Mouse (Mus musculus) limb, embryonic 12.5 days (tissue): ENCODE measurements around the gene Fbxo2. TPM values are rescaled to one million over a fixed set of nuclear protein-coding genes. Genes with fewer than 3 reads are reported as not detected.

Experiments
- ATAC-seq: fragments of 200-750 bp; cut with Nextera tagmentation; 2 replicates; pipeline ENCODE4 v1.8.0; 2017; ENCODE audit warnings: low read depth, moderate TSS enrichment; ENCODE audit not compliant: insufficient number of reproducible peaks, insufficient read depth, low FRiP score, low TSS enrichment
- H3K27ac ChIP-seq: fragments of 300-500 bp; sonication (generic); 2 replicates; pipeline ENCODE4 v1.5.1; 2016; ENCODE audit warnings: mild to moderate bottlenecking, moderate library complexity
- H3K27me3 ChIP-seq: fragments of 300-500 bp; sonication (generic); 2 replicates; pipeline ENCODE4 v1.6.1; 2016; ENCODE audit warnings: mild to moderate bottlenecking, moderate library complexity
- H3K36me3 ChIP-seq: fragments of 300-500 bp; sonication (generic); 2 replicates; pipeline ENCODE4 v1.6.1; 2016; ENCODE audit warnings: mild to moderate bottlenecking, moderate library complexity
- H3K4me1 ChIP-seq: fragments of 300-500 bp; sonication (generic); replicated peaks from 2 replicates; pipeline ENCODE4 v1.6.1; 2016
- H3K4me2 ChIP-seq: fragments of 300-500 bp; sonication (generic); 2 replicates; pipeline ENCODE4 v1.6.1; 2016; ENCODE audit warnings: mild to moderate bottlenecking, moderate library complexity
- H3K4me3 ChIP-seq: fragments of 300-500 bp; sonication (generic); replicated peaks from 2 replicates; pipeline ENCODE4 v1.5.1; 2016; ENCODE audit warnings: mild to moderate bottlenecking
- H3K9ac ChIP-seq: fragments of 300-500 bp; sonication (generic); replicated peaks from 2 replicates; pipeline ENCODE4 v1.6.1; 2016; ENCODE audit warnings: mild to moderate bottlenecking, moderate library complexity
- H3K9me3 ChIP-seq: fragments of 300-500 bp; sonication (generic); 2 replicates; pipeline ENCODE4 v1.6.1; 2016; ENCODE audit warnings: mild to moderate bottlenecking, moderate library complexity
- WGBS: fragments of 180-500 bp; shearing (Covaris S2); methylation state at CpG from one replicate; pipeline ENCODE4 v1.1.7; 2016; 5-methylcytosine and 5-hydroxymethylcytosine counted together
- microRNA-seq: library from miRNA; unstranded; fragments of <30 nt; microRNA quantifications from one replicate; pipeline ENCODE4, GENCODE M21; 2017
- polyA plus RNA-seq: library from polyadenylated mRNA; unstranded; fragments of >200 nt; fragmentation: Nextera tagmentation; extraction: Ambion mirVana; gene quantifications from 2 replicates; pipeline ENCODE4 v1.2.1, GENCODE M21; 2016

Gene Fbxo2
- polyA plus RNA-seq, 1 experiment from 2014 or later: 2.5 TPM

DNA sequence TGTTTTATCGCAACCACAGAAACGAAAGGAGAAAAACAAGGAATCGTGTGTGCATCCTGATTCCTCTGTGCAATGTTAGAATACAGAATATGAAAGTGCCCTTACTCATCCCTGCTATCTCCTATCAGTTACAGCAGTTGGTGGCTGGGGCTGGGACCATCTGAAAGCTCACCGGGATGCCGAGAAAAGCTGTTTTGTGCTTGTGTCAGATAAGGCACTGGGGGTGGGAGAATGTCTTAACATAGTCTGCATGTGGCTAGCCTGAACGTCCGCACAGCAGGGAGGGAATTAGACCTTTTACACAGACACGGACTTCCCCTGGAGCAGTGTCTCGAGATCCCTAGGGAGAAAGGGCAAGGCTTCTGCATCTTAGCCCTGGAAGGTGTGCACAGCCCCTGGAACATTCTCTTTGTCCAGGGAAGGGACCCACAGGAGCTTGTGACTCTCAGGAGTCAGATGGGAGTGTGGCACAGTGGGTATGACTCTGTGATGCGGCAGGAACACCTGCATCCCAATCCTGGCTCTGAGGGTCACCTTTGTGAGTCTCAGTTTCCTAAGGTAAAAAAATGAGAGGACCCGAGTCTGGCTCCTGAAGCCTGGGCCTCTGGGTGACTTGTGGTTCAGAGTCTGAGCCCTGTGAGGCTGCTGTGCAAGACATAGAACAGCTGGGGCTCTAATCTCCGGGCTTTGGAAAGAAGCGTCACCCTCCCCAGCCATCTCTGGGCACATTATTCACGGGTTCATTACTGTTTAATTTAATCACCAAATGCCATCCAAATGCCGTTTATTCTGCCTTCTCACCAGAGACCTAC lies 43.8 kb downstream of the Fbxo2 start:
- Histone ChIP-seq H3K36me3 (no peaks in the 10 kb centered on the region), H3K9ac (no peak overlapping the region), H3K4me1 (no peaks in the 10 kb centered on the region), H3K4me2 (no peak overlapping the region), H3K9me3 (no peaks in the 10 kb centered on the region), H3K27me3 (peaks cover 32% of the 10 kb centered on the region), H3K27ac (no peak overlapping the region), H3K4me3 (no peak overlapping the region)
- WGBS: 65% methylated on average over 15 of the region's 15 CpGs
- ATAC-seq: no peak

DNA sequence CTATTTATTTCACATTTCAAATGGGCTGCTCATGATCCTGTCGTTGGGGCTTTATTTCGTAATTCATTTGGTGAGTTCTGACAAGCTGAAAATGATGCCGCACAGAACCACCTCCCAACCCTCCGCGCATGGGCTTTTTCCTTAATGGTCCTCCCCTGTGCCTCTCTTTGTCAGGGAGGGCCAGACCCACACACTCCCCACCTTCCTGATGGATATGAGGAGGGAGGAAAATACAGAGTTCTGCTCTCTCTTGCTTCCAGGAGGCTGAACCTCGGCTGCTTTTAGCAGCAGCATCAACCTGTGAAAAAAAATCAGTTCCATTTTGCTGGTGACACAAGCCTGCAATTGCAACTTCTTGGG lies 44.4 kb downstream of the Fbxo2 start:
- H3K9ac ChIP-seq: no peak overlapping the region

DNA sequence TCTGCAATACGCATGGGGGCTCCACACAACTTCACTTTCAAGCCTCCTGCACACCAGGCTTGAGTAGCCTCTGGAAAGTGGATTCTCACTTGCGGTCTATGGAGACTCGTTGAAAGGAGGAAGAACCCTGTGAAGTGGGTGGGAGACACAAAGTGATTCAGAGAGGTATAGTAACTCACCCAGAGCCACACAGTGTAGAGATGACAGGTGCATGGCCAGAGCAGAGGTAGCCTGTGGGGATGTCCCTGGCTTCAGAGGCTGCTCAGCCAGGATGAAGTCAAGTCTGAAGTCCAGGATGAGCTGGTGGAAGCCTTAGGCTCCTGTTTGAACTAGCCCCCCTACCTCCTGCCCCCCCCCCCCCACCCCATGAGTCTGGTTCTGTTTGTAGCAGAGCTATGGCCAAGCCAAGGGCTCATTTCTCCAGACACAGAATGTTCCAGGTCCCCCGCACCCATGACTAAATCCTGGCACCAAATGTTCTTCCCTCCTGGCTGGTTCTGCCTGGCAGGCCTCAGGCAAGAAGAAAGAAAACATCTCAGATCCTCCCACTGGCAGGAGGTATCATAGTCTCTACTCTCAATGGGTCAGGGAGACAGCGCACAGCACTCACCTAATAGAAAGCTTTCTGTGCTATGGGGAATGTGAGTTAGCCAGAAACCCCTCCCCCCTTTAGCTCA lies 54.2 kb downstream of the Fbxo2 start:
- Histone ChIP-seq H3K9me3 (no peaks in the 10 kb centered on the region), H3K4me3 (no peak overlapping the region), H3K4me1 (peaks cover 18% of the 10 kb centered on the region), H3K27ac (no peak overlapping the region), H3K27me3 (peaks cover 73% of the 10 kb centered on the region), H3K36me3 (no peaks in the 10 kb centered on the region), H3K4me2 (no peak overlapping the region), H3K9ac (no peak overlapping the region)
- WGBS: 53% methylated on average over 5 of the region's 5 CpGs
- no peak for ATAC-seq

More for the DNA sequence above, 44.4 kb downstream of the Fbxo2 start:
- Histone ChIP-seq H3K27ac (no peak overlapping the region), H3K4me2 (no peak overlapping the region), H3K9me3 (no peaks in the 10 kb centered on the region), H3K4me3 (no peak overlapping the region), H3K36me3 (no peaks in the 10 kb centered on the region), H3K4me1 (no peaks in the 10 kb centered on the region), H3K27me3 (peaks cover 26% of the 10 kb centered on the region)
- no peak for ATAC-seq
- 57% methylated on average over 6 of the region's 6 CpGs for WGBS

DNA sequence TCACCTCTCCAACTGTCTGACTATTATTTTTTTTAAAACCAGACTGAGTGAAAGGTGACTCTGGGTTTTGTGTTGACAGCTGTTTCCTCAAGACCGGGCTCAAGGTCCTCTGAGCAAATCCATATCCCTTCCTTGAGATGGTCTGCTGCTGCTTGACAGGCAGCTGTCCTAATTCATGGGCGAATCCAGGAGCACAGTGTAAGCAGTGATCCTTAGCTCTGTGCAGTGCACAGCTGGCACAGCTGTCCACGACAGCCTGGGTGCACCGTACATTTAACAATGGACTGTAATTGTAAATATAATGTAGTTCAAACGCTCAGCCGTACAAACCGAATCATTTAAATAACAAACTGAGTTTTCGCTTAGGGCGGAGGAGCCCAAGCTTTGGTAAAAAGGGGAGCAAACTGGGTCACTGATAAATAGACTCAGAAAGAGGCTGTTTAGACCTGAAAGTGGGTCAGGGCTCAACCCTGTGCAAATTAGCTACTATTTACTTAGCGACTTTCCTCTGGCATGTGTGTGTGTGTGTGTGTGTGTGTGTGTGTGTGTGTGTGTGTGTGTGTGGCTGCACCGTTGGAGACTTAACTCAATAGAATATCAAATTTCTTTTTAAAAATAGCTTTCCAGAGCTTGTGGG lies 55.0 kb downstream of the Fbxo2 start:
- no peaks in the 10 kb centered on the region for H3K36me3 ChIP-seq
- no peaks in the 10 kb centered on the region for H3K9me3 ChIP-seq
- no peak overlapping the region for H3K4me3 ChIP-seq
- no peak overlapping the region for H3K4me2 ChIP-seq
- H3K4me1 ChIP-seq: peaks cover 18% of the 10 kb centered on the region
- no peak overlapping the region for H3K9ac ChIP-seq
- H3K27me3 ChIP-seq: peaks cover 81% of the 10 kb centered on the region
- no peak for ATAC-seq
- H3K27ac ChIP-seq: no peak overlapping the region
- 55% methylated on average over 11 of the region's 11 CpGs for WGBS

Small RNA genes within 50 kb of the gene (microRNA-seq; reads per million reads assigned to microRNA genes)
- gene Mir7022: not detected

Other genes with a start within 250 kb of the Fbxo2 start
- gene Plod1, start 223.9 kb upstream of the Fbxo2 start, polyA plus RNA-seq: 51.2 and 56.3 TPM in 2 replicates
- 23.5 and 26.0 TPM in 2 replicates for gene 2510039O18Rik, start 219.7 kb upstream of the Fbxo2 start, polyA plus RNA-seq
- gene Nppb, start 174.8 kb upstream of the Fbxo2 start, polyA plus RNA-seq: 0.28 TPM in 1 of 2 replicates, not detected in the other
- 0.74 and 1.5 TPM in 2 replicates for gene Nppa, start 159.9 kb upstream of the Fbxo2 start, polyA plus RNA-seq
- 8.5 and 8.8 TPM in 2 replicates for gene Clcn6, start 121.8 kb upstream of the Fbxo2 start, polyA plus RNA-seq
- 27.3 and 28.9 TPM in 2 replicates for gene Mthfr, start 121.5 kb upstream of the Fbxo2 start, polyA plus RNA-seq
- 11.2 and 12.0 TPM in 2 replicates for gene Agtrap, start 72.6 kb upstream of the Fbxo2 start, polyA plus RNA-seq
- 104 and 107 TPM in 2 replicates for gene Mad2l2, start 30.2 kb upstream of the Fbxo2 start, polyA plus RNA-seq
- 1.8 and 1.9 TPM in 2 replicates for gene Draxin, start 29.9 kb upstream of the Fbxo2 start, polyA plus RNA-seq
- 11.8 and 11.9 TPM in 2 replicates for gene Fbxo6, start 8.5 kb upstream of the Fbxo2 start, polyA plus RNA-seq
- 17.5 and 18.7 TPM in 2 replicates for gene Fbxo44, start 139 bp upstream of the Fbxo2 start, polyA plus RNA-seq
- gene Disp3, start 127.3 kb downstream of the Fbxo2 start, polyA plus RNA-seq: 0.28 and 0.59 TPM in 2 replicates